Mouse (Mus musculus) intestine, embryonic 15.5 days (tissue): ENCODE results near the gene Snx33. TPM values are rescaled to one million over a fixed set of nuclear protein-coding genes. Genes with fewer than 3 reads are reported as not detected.
"Not testable (repeated sequence)": the region's sequence is repeated elsewhere in the genome, so short reads cannot be mapped to it uniquely, and the experiment has no call there.

Experiments
- ATAC-seq: fragments of 200-750 bp; cut with Nextera tagmentation; 2 replicates; pipeline ENCODE4 v1.8.0; 2017; ENCODE audit warnings: moderate TSS enrichment, moderate library complexity
- H3K27ac ChIP-seq: fragments of 300-500 bp; sonication (generic); 2 replicates; pipeline ENCODE4 v1.5.1; 2015; ENCODE audit warnings: mild to moderate bottlenecking, inconsistent platforms
- H3K27me3 ChIP-seq: fragments of 300-500 bp; sonication (generic); replicated peaks from 2 replicates; pipeline ENCODE4 v1.6.1; 2015; ENCODE audit warnings: inconsistent platforms
- H3K36me3 ChIP-seq: fragments of 300-500 bp; sonication (generic); 2 replicates; pipeline ENCODE4 v1.6.1; 2015; ENCODE audit warnings: inconsistent platforms
- H3K4me1 ChIP-seq: fragments of 300-500 bp; sonication (generic); replicated peaks from 2 replicates; pipeline ENCODE4 v1.6.1; 2015; ENCODE audit warnings: inconsistent platforms
- H3K4me2 ChIP-seq: fragments of 300-500 bp; sonication (generic); replicated peaks from 2 replicates; pipeline ENCODE4 v1.6.1; 2015; ENCODE audit warnings: mild to moderate bottlenecking, inconsistent platforms
- H3K4me3 ChIP-seq: fragments of 300-500 bp; sonication (generic); replicated peaks from 2 replicates; pipeline ENCODE4 v1.5.1; 2015; ENCODE audit warnings: inconsistent platforms
- H3K9ac ChIP-seq: fragments of 300-500 bp; sonication (generic); 2 replicates; pipeline ENCODE4 v1.6.1; 2015; ENCODE audit warnings: inconsistent platforms
- H3K9me3 ChIP-seq: fragments of 300-500 bp; sonication (generic); 2 replicates; pipeline ENCODE4 v1.6.1; 2016; ENCODE audit warnings: inconsistent platforms
- whole genome bisulfite sequencing: fragments of 180-500 bp; shearing (Covaris S2); methylation state at CpG from one replicate; pipeline ENCODE4 v1.1.7; 2015; 5-methylcytosine and 5-hydroxymethylcytosine counted together
- polyA plus RNA-seq: library from polyadenylated mRNA; unstranded; fragments of >200 nt; fragmentation: Nextera tagmentation; extraction: Ambion mirVana; gene quantifications from 2 replicates; pipeline ENCODE4 v1.2.1, GENCODE M21; 2015

Gene Snx33
- polyA plus RNA-seq, 1 experiment from 2014 or later = 6.2 TPM

GRCm38 (mm10) chr9:56947481-56947880, 19.3 kb upstream of the Snx33 start:
- H3K36me3 ChIP-seq, H3K4me2 ChIP-seq, H3K27ac ChIP-seq, H3K9me3 ChIP-seq, H3K4me3 ChIP-seq, ATAC-seq, H3K27me3 ChIP-seq, H3K9ac ChIP-seq: not testable (repeated sequence)
- WGBS = 31% methylated on average over 3 of the region's 3 CpGs
- H3K4me1 ChIP-seq = peaks cover 10% of the 10 kb centered on the region

DNA sequence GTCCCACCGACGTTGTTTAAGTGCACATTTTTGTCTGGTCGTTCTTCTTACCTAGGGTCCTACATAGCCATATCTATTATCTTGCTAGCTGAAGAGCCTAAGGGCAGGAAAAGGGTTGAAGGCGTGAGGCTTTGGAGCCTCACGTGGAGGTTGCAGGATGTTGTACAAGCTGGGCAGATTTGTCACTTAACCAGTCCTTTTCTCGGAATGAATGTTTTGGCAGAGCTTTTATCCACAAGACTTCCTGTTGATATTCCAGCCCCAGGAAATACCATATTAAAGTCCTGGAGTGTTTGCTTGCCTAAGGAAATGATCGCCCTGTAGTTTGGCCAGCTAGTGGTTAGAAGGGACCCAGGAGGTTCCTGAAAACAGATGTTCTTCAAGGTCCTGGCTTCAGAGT, 10.2 kb upstream of the Snx33 start:
- under 1% methylated on average over 7 of the region's 7 CpGs for WGBS
- H3K27ac ChIP-seq = peak overlapping the region; percentile 91; the same call in 1 of the 2 replicates
- ATAC-seq = no peak
- peak overlapping the region; percentile 83 for H3K4me2 ChIP-seq
- no peaks in the 10 kb centered on the region for H3K9me3 ChIP-seq
- peaks cover 6% of the 10 kb centered on the region; the same call in 1 of the 2 replicates for H3K4me1 ChIP-seq
- no peaks in the 10 kb centered on the region for H3K27me3 ChIP-seq
- H3K36me3 ChIP-seq = no peaks in the 10 kb centered on the region
- peak overlapping the region; percentile 78 for H3K4me3 ChIP-seq
- peak overlapping the region; percentile 74 for H3K9ac ChIP-seq

GRCm38 (mm10) chr9:56937223-56938160, 9.3 kb upstream of the Snx33 start, which contains the start of gene Imp3:
TSS of gene Imp3 (plus strand) at chr9:56937475.
- Histone ChIP-seq H3K27ac (peak within 1 kb of the TSS; percentile 91), H3K4me1 (peaks cover 6% of the 10 kb centered on the region; the same call in 1 of the 2 replicates), H3K27me3 (no peaks in the 10 kb centered on the region), H3K36me3 (no peaks in the 10 kb centered on the region), H3K4me3 (peak within 1 kb of the TSS; percentile 78), H3K9ac (peak within 1 kb of the TSS; percentile 74), H3K4me2 (peak within 1 kb of the TSS; percentile 83), H3K9me3 (no peaks in the 10 kb centered on the region)
- under 1% methylated on average over 73 of the region's 73 CpGs for WGBS
- ATAC-seq = peak; percentile 97

- peak overlapping the region; percentile 59 for H3K4me2 ChIP-seq
- WGBS = 18% methylated on average over 6 of the region's 6 CpGs
- peak overlapping the region; percentile 78 for H3K4me3 ChIP-seq
- H3K36me3 ChIP-seq = no peaks in the 10 kb centered on the region
- ATAC-seq = no peak; the same call in 1 of the 2 replicates
- no peaks in the 10 kb centered on the region for H3K9me3 ChIP-seq
- H3K9ac ChIP-seq = 0 out of 2 replicates have a peak overlapping the region, but pooled peaks have one; percentile 8
- no peak overlapping the region; the same call in 1 of the 2 replicates for H3K27ac ChIP-seq
- H3K27me3 ChIP-seq = no peaks in the 10 kb centered on the region
- peaks cover 6% of the 10 kb centered on the region; the same call in 1 of the 2 replicates for H3K4me1 ChIP-seq
Observed at GRCm38 (mm10) chr9:56936861-56937222, 8.7 kb upstream of the Snx33 start.

DNA sequence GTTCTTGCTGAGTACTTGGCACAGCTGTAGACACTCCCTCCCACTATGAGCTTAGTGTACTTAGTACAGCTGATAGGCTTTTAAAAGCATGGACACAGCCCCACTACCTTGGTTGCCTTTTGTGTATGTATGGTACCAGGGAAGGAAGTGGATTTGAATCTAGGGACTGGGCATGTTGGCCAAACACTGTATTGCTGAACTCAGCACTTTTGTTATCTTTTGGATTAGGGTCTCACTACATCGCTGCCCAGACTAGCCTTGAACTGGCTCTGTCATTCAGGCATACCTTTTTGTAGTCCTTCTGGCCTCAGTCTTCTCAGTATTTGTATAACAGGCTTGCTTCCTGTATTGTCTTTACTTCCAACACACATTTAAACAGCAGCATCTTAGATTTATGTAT, 2.4 kb upstream of the Snx33 start:
- peaks cover 16% of the 10 kb centered on the region; the same call in 1 of the 2 replicates for H3K4me1 ChIP-seq
- no peaks in the 10 kb centered on the region for H3K36me3 ChIP-seq
- H3K9me3 ChIP-seq = no peaks in the 10 kb centered on the region
- H3K4me2 ChIP-seq = no peak overlapping the region
- 65% methylated on average over 1 of the region's 1 CpGs for WGBS
- no peak overlapping the region for H3K4me3 ChIP-seq
- no peaks in the 10 kb centered on the region for H3K27me3 ChIP-seq
- H3K27ac ChIP-seq = no peak overlapping the region
- no peak overlapping the region for H3K9ac ChIP-seq
- no peak for ATAC-seq

- Histone ChIP-seq H3K9ac (no peak overlapping the region), H3K27ac (no peak overlapping the region), H3K4me1 (peaks cover 26% of the 10 kb centered on the region), H3K36me3 (no peaks in the 10 kb centered on the region), H3K9me3 (no peaks in the 10 kb centered on the region), H3K4me2 (no peak overlapping the region), H3K27me3 (no peaks in the 10 kb centered on the region), H3K4me3 (no peak overlapping the region)
- no peak for ATAC-seq
- 29% methylated on average over 4 of the region's 4 CpGs for WGBS
Observed at GRCm38 (mm10) chr9:56929496-56929895, 1.3 kb upstream of the Snx33 start.

DNA sequence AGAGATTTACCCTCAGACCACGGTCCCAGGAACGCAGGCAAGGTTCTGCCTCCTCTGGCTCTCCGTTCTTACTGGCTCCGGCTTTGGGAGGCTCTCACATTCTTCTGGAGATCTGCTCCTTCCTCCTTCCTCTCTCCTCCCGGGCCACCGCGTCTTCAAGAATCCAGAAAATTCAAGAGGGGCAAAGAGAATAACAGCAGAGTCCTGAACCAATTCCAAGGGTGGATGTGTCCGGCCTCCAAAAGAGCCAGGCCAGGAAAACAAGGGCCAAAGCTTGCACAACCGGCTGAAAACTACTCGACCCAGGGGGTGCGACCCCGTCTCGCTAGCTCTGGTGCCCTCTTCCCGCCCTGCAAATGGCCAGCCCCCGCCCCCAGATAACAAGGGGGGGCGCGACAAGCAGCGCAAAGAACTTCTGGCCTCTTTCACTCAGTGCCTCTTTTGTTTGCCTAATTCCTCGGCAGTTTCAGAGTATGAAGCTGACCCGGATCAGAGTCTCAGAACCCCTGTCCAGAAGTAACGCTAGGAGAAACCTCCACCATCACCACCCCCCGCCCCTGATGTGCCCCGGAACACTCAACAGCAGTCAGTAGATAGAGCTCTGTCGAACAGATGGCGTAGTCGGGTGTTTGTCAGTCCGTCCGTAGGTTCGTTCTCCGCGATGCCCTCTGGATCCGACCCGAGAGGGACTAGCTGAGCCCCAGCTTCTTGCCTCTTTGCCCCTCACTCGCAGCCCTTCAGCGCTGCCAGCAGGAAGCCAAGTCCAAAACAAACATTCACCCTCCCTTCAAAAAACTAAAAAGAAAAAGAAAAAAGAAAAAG, 769 bp downstream of the Snx33 start:
- Histone ChIP-seq H3K4me2 (peak overlapping the region; percentile 90), H3K9ac (peak overlapping the region; percentile 86), H3K4me1 (peaks cover 41% of the 10 kb centered on the region), H3K4me3 (peak overlapping the region; percentile 73), H3K27ac (peak overlapping the region; percentile 94), H3K9me3 (no peaks in the 10 kb centered on the region), H3K27me3 (no peaks in the 10 kb centered on the region), H3K36me3 (no peaks in the 10 kb centered on the region)
- 2% methylated on average over 35 of the region's 35 CpGs for WGBS
- ATAC-seq = peak; percentile 37

- peak overlapping the region; percentile 90 for H3K4me2 ChIP-seq
- H3K9me3 ChIP-seq = no peaks in the 10 kb centered on the region
- peak overlapping the region; percentile 86; the same call in 1 of the 2 replicates for H3K9ac ChIP-seq
- H3K27ac ChIP-seq = no peak overlapping the region
- 76% methylated on average over 10 of the region's 10 CpGs for WGBS
- peak overlapping the region; percentile 73; the same call in 1 of the 2 replicates for H3K4me3 ChIP-seq
- no peak for ATAC-seq
- no peaks in the 10 kb centered on the region for H3K27me3 ChIP-seq
- peaks cover 9% of the 10 kb centered on the region for H3K36me3 ChIP-seq
- H3K4me1 ChIP-seq = peaks cover 41% of the 10 kb centered on the region
Observed at GRCm38 (mm10) chr9:56926387-56926786, 1.8 kb downstream of the Snx33 start.

- H3K4me1 ChIP-seq = peaks cover 41% of the 10 kb centered on the region
- H3K9ac ChIP-seq = no peak overlapping the region
- no peaks in the 10 kb centered on the region for H3K27me3 ChIP-seq
- ATAC-seq = no peak
- peak overlapping the region; percentile 31 for H3K4me3 ChIP-seq
- peaks cover 9% of the 10 kb centered on the region for H3K36me3 ChIP-seq
- H3K27ac ChIP-seq = no peak overlapping the region
- WGBS = 94% methylated on average over 10 of the region's 10 CpGs
- H3K9me3 ChIP-seq = no peaks in the 10 kb centered on the region
- H3K4me2 ChIP-seq = peak overlapping the region; percentile 90
Observed at GRCm38 (mm10) chr9:56926025-56926360, 2.2 kb downstream of the Snx33 start.

GRCm38 (mm10) chr9:56925291-56926024, 2.7 kb downstream of the Snx33 start:
- Histone ChIP-seq H3K36me3 (peaks cover 9% of the 10 kb centered on the region), H3K27ac (peak overlapping the region; percentile 44), H3K27me3 (no peaks in the 10 kb centered on the region), H3K4me3 (peak overlapping the region; percentile 31), H3K4me2 (peak overlapping the region; percentile 90), H3K9me3 (no peaks in the 10 kb centered on the region), H3K9ac (peak overlapping the region; percentile 31; the same call in 1 of the 2 replicates), H3K4me1 (peaks cover 41% of the 10 kb centered on the region)
- 66% methylated on average over 26 of the region's 26 CpGs for WGBS
- ATAC-seq = no peak

DNA sequence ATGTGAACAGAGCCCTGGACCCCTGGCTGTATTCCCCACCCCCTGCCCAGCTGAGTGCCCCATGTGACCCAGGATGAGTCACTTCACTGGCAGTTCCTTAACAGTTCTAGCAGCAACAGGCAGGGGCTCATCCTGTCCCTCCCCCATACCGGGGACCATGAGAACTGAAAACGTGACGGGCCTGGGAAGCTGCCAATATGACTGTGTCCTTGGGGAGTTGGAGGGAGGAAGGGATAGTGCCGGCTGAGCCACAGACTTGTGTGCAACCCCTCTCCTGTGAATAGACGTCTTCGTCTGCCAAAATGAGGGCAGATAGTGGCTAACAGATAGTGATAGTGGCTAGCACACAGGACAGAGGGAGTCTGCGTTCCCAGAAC, 3.5 kb downstream of the Snx33 start:
- Histone ChIP-seq H3K9me3 (no peaks in the 10 kb centered on the region), H3K27me3 (no peaks in the 10 kb centered on the region), H3K4me3 (peak overlapping the region; percentile 31), H3K4me1 (peaks cover 41% of the 10 kb centered on the region), H3K27ac (peak overlapping the region; percentile 44; the same call in 1 of the 2 replicates), H3K4me2 (peak overlapping the region; percentile 90), H3K36me3 (peaks cover 9% of the 10 kb centered on the region), H3K9ac (peak overlapping the region; percentile 31)
- peak; percentile 54 for ATAC-seq
- WGBS = 15% methylated on average over 7 of the region's 7 CpGs
